Mouse (Mus musculus) lung, postnatal 25 days (tissue): ENCODE data around the gene Polr1e.
"Not testable (repeated sequence)": the region's sequence is repeated elsewhere in the genome, so short reads cannot be mapped to it uniquely, and the experiment has no call there.

Experiments used
- DNase-seq: peaks from one replicate; pipeline ENCODE4 v3.0.0; 2022; ENCODE audit warnings: low spot score

Polr1e gene

GRCm38 (mm10) chr4:45018452-45018980, at the start of gene Polr1e:
Polr1e (plus strand) TSS chr4:45018583.
- peak; percentile 96 for DNase-seq

GRCm38 (mm10) chr4:44970056-44970455, 48.3 kb upstream of the Polr1e start:
- DNase-seq = peak; percentile 28

- DNase-seq = peak; percentile 39
Observed at GRCm38 (mm10) chr4:44970612-44971110, 47.7 kb upstream of the Polr1e start.

GRCm38 (mm10) chr4:44973450-44973849, 44.9 kb upstream of the Polr1e start:
- DNase-seq = peak; percentile 91

- DNase-seq = no peak
Observed at GRCm38 (mm10) chr4:44973871-44974270, 44.5 kb upstream of the Polr1e start.

- no peak for DNase-seq
Observed at GRCm38 (mm10) chr4:44974331-44974730, 44.1 kb upstream of the Polr1e start.

- DNase-seq = no peak
Observed at GRCm38 (mm10) chr4:44976026-44976615, 42.3 kb upstream of the Polr1e start.

- no peak for DNase-seq
Observed at GRCm38 (mm10) chr4:44976921-44977710, 41.3 kb upstream of the Polr1e start.

- no peak for DNase-seq
Observed at GRCm38 (mm10) chr4:44978175-44978574, 40.2 kb upstream of the Polr1e start.

- DNase-seq = no peak
Observed at GRCm38 (mm10) chr4:44979794-44980338, 38.5 kb upstream of the Polr1e start.

- DNase-seq = peak; percentile 81
Observed at GRCm38 (mm10) chr4:44981280-44981973, 37.0 kb upstream of the Polr1e start, which contains the start of gene Grhpr. Grhpr (plus strand) TSS chr4:44981395.

- DNase-seq = no peak
Observed at GRCm38 (mm10) chr4:44981974-44982287, 36.5 kb upstream of the Polr1e start.

- DNase-seq = no peak
Observed at GRCm38 (mm10) chr4:44982440-44983130, 35.8 kb upstream of the Polr1e start.

GRCm38 (mm10) chr4:44983131-44983740, 35.1 kb upstream of the Polr1e start:
- no peak for DNase-seq

- no peak for DNase-seq
Observed at GRCm38 (mm10) chr4:44990560-44990959, 27.8 kb upstream of the Polr1e start.

- DNase-seq = not testable (repeated sequence)
Observed at GRCm38 (mm10) chr4:44992330-44992729, 26.1 kb upstream of the Polr1e start.

GRCm38 (mm10) chr4:44993179-44993578, 25.2 kb upstream of the Polr1e start:
- DNase-seq = not testable (repeated sequence)

GRCm38 (mm10) chr4:44993847-44994246, 24.5 kb upstream of the Polr1e start:
- no peak for DNase-seq

- no peak for DNase-seq
Observed at GRCm38 (mm10) chr4:44994776-44995175, 23.6 kb upstream of the Polr1e start.

GRCm38 (mm10) chr4:44998071-44998470, 20.3 kb upstream of the Polr1e start:
- no peak for DNase-seq

GRCm38 (mm10) chr4:45000001-45000400, 18.4 kb upstream of the Polr1e start:
- DNase-seq = no peak
